Mouse (Mus musculus) intestine, embryonic 16.5 days (tissue): ENCODE results near the gene Kdm7a. TPM values are rescaled to one million over a fixed set of nuclear protein-coding genes. Genes with fewer than 3 reads are reported as not detected.

Experiments
- ATAC-seq: fragments of 200-750 bp; cut with Nextera tagmentation; 2 replicates; pipeline ENCODE4 v1.8.0; 2017; ENCODE audit warnings: moderate TSS enrichment, moderate library complexity
- H3K27ac ChIP-seq: fragments of 300-500 bp; sonication (generic); 2 replicates; pipeline ENCODE4 v1.5.1; 2014; ENCODE audit warnings: mild to moderate bottlenecking, low read length
- H3K27me3 ChIP-seq: fragments of 300-500 bp; sonication (generic); replicated peaks from 2 replicates; pipeline ENCODE4 v1.6.1; 2014; ENCODE audit warnings: low read length, control low read depth, mixed read lengths; ENCODE audit not compliant: control insufficient read depth, insufficient read depth
- H3K36me3 ChIP-seq: fragments of 300-500 bp; sonication (generic); 2 replicates; pipeline ENCODE4 v1.6.1; 2014; ENCODE audit warnings: low read length, control low read depth; ENCODE audit not compliant: control insufficient read depth, insufficient read depth
- H3K4me1 ChIP-seq: fragments of 300-500 bp; sonication (generic); 2 replicates; pipeline ENCODE4 v1.6.1; 2014; ENCODE audit warnings: low read length, control low read depth, mixed read lengths; ENCODE audit not compliant: control insufficient read depth, insufficient read depth
- H3K4me2 ChIP-seq: fragments of 300-500 bp; sonication (generic); 2 replicates; pipeline ENCODE4 v1.6.1; 2014; ENCODE audit warnings: low read depth, low read length, control low read depth
- H3K4me3 ChIP-seq: fragments of 300-500 bp; sonication (generic); 2 replicates; pipeline ENCODE4 v1.5.1; 2014; ENCODE audit warnings: mild to moderate bottlenecking, low read length
- H3K9ac ChIP-seq: fragments of 300-500 bp; sonication (generic); 2 replicates; pipeline ENCODE4 v1.6.1; 2014; ENCODE audit warnings: low read depth, low read length
- H3K9me3 ChIP-seq: fragments of 300-500 bp; sonication (generic); 2 replicates; pipeline ENCODE4 v1.6.1; 2016; ENCODE audit warnings: low read length, control low read depth; ENCODE audit not compliant: control insufficient read depth
- WGBS: fragments of 180-500 bp; shearing (Covaris S2); extraction: QIAGEN DNeasy Blood & Tissue Kit; methylation state at CpG from one replicate; pipeline ENCODE4 v1.1.7; 2014; 5-methylcytosine and 5-hydroxymethylcytosine counted together
- polyA plus RNA-seq: library from polyadenylated mRNA; unstranded; fragments of >200 nt; fragmentation: Nextera tagmentation; extraction: Ambion mirVana; gene quantifications from 2 replicates; pipeline ENCODE4 v1.2.1, GENCODE M21; 2015

The Kdm7a gene
- polyA plus RNA-seq, 1 experiment from 2014 or later, result 4.0 TPM

- no peaks in the 10 kb centered on the region for H3K27me3 ChIP-seq
- H3K36me3 ChIP-seq, result no peaks in the 10 kb centered on the region
- H3K4me2 ChIP-seq, result no peak overlapping the region
- no peaks in the 10 kb centered on the region for H3K9me3 ChIP-seq
- H3K4me3 ChIP-seq, result no peak overlapping the region
- H3K9ac ChIP-seq, result no peak overlapping the region
- H3K27ac ChIP-seq, result no peak overlapping the region
- WGBS, result 33% methylated on average over 3 of the region's 3 CpGs
- peaks cover 14% of the 10 kb centered on the region for H3K4me1 ChIP-seq
- no peak for ATAC-seq
Observed at GRCm38 (mm10) chr6:39237887-39238286, 31.3 kb upstream of the Kdm7a start.

DNA sequence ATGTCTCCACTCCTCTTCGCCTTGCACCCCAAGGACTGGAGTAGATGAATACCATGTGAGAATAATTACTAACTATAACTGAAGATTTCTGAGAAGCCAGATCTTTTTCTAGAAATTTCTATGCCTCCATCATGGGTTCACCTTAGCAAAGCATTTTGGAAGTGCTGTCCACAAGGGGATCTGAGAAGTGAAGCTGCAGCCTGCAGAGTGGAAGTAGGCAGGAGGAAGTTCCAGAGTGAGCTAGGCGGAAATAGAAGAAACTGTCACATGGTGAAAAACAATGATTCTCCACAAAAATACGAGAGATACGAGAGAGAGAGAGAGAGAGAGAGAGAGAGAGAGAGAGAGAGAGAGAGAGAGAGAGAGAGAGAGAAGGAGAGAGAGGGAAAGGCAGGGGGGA is 26.0 kb upstream of the Kdm7a start:
- no peak overlapping the region for H3K9ac ChIP-seq
- no peaks in the 10 kb centered on the region for H3K36me3 ChIP-seq
- H3K27me3 ChIP-seq, result no peaks in the 10 kb centered on the region
- H3K4me3 ChIP-seq, result no peak overlapping the region
- ATAC-seq, result no peak
- 78% methylated on average over 4 of the region's 4 CpGs for WGBS
- no peaks in the 10 kb centered on the region for H3K9me3 ChIP-seq
- peaks cover 1% of the 10 kb centered on the region; the same call in 1 of the 2 replicates for H3K4me1 ChIP-seq
- H3K27ac ChIP-seq, result no peak overlapping the region
- H3K4me2 ChIP-seq, result no peak overlapping the region

DNA sequence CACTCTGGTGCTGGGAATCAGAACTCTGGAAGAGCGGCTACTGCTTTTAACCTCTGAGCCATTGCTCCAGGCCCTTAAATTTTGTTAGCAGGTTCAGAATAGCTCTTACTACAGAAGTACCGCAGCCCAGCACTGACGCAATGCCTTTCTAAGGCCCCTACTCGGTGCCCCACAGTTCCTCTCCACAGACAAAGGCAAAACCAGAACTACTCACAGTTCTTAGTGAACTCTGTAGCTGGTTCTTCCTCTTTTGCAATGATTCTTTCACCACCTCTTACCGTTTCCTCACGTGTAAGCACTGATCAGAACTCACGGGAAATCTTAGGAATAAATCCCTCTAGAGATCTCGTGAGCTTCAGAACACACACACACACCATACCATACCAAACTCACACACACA is 24.1 kb upstream of the Kdm7a start:
- ATAC-seq, result no peak
- H3K9ac ChIP-seq, result no peak overlapping the region
- H3K4me2 ChIP-seq, result no peak overlapping the region
- H3K4me3 ChIP-seq, result no peak overlapping the region
- no peaks in the 10 kb centered on the region for H3K27me3 ChIP-seq
- no peaks in the 10 kb centered on the region for H3K36me3 ChIP-seq
- H3K9me3 ChIP-seq, result no peaks in the 10 kb centered on the region
- 0 out of 2 replicates have a peak, but pooled peaks cover 3% of the 10 kb centered on the region for H3K4me1 ChIP-seq
- no peak overlapping the region for H3K27ac ChIP-seq
- 77% methylated on average over 8 of the region's 8 CpGs for whole genome bisulfite sequencing

DNA sequence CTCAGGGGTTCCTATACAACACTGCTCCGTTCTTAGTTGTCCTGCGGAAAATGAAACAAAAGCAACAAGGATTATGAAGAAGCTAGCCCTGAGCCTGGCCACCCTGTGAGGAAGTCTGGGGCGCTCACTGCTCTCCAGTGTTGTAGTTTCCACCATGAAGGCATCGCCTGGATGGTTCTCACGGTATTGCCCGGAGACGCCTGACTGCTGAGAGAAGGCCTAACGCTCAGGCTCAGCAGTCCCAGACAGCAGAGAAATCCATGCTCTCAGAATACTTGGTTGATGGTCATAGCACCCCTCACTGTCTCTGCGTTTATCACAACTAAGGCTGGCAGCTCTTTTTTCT is 20.0 kb upstream of the Kdm7a start:
- Histone ChIP-seq H3K27me3 (no peaks in the 10 kb centered on the region), H3K9me3 (no peaks in the 10 kb centered on the region), H3K9ac (0 out of 2 replicates have a peak overlapping the region, but pooled peaks have one; percentile 1), H3K4me1 (peaks cover 3% of the 10 kb centered on the region; the same call in 1 of the 2 replicates), H3K4me3 (no peak overlapping the region), H3K4me2 (no peak overlapping the region), H3K27ac (no peak overlapping the region), H3K36me3 (no peaks in the 10 kb centered on the region)
- 61% methylated on average over 9 of the region's 9 CpGs for WGBS
- ATAC-seq, result no peak

DNA sequence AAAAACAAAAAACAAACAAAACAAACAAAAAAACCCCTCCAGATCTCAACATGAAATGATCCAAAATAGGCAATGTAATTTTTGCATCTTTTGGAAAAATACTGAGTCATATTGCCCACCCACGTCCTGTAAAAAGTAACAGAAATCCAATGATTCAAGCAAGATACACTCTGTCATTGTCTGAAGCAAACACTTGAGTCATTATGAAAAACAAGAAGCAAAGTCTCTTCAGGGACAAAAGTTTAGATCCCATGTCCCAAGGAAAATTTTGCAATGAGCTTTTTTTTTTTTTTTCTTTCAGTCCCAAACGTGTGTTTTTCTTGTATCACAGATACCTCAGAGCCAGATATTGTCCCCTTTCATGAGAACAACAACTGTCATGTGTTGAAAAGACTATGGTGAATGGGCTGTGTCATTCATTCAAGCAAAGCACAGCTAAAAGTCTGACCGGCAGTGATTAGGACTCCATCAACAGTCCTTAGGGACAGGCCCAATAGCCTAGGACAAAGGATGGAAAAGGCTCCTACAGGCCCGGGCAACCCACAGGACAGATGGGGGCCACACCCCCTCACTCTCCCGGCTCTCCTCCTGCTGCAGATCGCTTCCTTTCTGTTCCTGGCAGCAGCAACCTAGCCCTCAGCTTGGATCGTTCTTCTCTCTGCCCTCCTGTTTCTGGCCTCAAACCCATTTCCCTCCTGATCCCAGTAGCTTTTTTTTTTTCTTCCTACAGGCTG is 19.5 kb upstream of the Kdm7a start:
- WGBS, result 33% methylated on average over 7 of the region's 7 CpGs
- H3K9ac ChIP-seq, result 0 out of 2 replicates have a peak overlapping the region, but pooled peaks have one; percentile 1
- no peaks in the 10 kb centered on the region for H3K27me3 ChIP-seq
- H3K27ac ChIP-seq, result no peak overlapping the region
- H3K36me3 ChIP-seq, result no peaks in the 10 kb centered on the region
- H3K4me2 ChIP-seq, result no peak overlapping the region
- H3K4me1 ChIP-seq, result peaks cover 3% of the 10 kb centered on the region; the same call in 1 of the 2 replicates
- H3K9me3 ChIP-seq, result no peaks in the 10 kb centered on the region
- ATAC-seq, result no peak
- H3K4me3 ChIP-seq, result no peak overlapping the region

DNA sequence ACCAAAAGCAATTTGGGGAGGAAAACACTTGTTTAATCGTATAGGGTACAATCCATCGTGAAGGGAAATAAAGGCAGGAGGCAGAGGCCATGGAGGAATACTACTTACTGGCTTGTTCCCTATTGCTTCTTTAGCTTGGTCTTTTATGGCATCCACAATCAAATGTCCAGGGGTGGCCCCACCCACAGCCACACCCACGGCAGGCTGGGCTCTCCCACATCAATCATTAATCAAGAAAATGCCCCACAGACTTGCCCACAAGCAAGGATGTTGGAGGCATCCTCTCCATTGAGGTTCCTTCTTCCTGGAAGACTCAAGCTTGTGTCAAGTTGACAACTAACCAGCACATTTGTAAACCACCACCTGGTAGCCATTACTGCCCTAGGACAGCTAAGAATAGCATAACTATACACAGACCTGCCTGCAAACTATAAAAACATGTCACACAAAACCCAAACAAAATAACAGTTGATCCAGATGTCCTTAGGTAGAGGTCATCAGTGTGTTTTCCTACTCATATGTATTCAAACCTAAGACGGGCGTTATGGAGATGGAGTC is 16.8 kb upstream of the Kdm7a start:
- Histone ChIP-seq H3K4me1 (peaks cover 3% of the 10 kb centered on the region; the same call in 1 of the 2 replicates), H3K27ac (no peak overlapping the region), H3K4me3 (no peak overlapping the region), H3K36me3 (no peaks in the 10 kb centered on the region), H3K9ac (no peak overlapping the region), H3K9me3 (no peaks in the 10 kb centered on the region), H3K27me3 (no peaks in the 10 kb centered on the region), H3K4me2 (no peak overlapping the region)
- 70% methylated on average over 5 of the region's 5 CpGs for whole genome bisulfite sequencing
- ATAC-seq, result peak; percentile 86

GRCm38 (mm10) chr6:39222487-39222886 is 15.9 kb upstream of the Kdm7a start:
- no peak overlapping the region for H3K27ac ChIP-seq
- no peak overlapping the region for H3K9ac ChIP-seq
- H3K4me1 ChIP-seq, result peaks cover 3% of the 10 kb centered on the region; the same call in 1 of the 2 replicates
- H3K4me2 ChIP-seq, result no peak overlapping the region
- H3K9me3 ChIP-seq, result no peaks in the 10 kb centered on the region
- WGBS, result 71% methylated on average over 5 of the region's 5 CpGs
- H3K27me3 ChIP-seq, result no peaks in the 10 kb centered on the region
- H3K36me3 ChIP-seq, result no peaks in the 10 kb centered on the region
- no peak for ATAC-seq
- H3K4me3 ChIP-seq, result no peak overlapping the region

- Histone ChIP-seq H3K27me3 (no peaks in the 10 kb centered on the region), H3K9ac (no peak overlapping the region), H3K4me3 (no peak overlapping the region), H3K36me3 (no peaks in the 10 kb centered on the region), H3K27ac (no peak overlapping the region), H3K9me3 (no peaks in the 10 kb centered on the region), H3K4me1 (no peaks in the 10 kb centered on the region), H3K4me2 (no peak overlapping the region)
- no peak for ATAC-seq
- 85% methylated on average over 2 of the region's 2 CpGs for WGBS
Observed at GRCm38 (mm10) chr6:39217961-39218360, 11.4 kb upstream of the Kdm7a start.

- Histone ChIP-seq H3K36me3 (no peaks in the 10 kb centered on the region), H3K4me2 (no peak overlapping the region), H3K27me3 (no peaks in the 10 kb centered on the region), H3K27ac (no peak overlapping the region), H3K9ac (no peak overlapping the region), H3K4me3 (no peak overlapping the region), H3K9me3 (no peaks in the 10 kb centered on the region), H3K4me1 (no peaks in the 10 kb centered on the region)
- ATAC-seq, result no peak
- WGBS, result 93% methylated on average over 3 of the region's 3 CpGs
Observed at GRCm38 (mm10) chr6:39217138-39217537, 10.5 kb upstream of the Kdm7a start.
